Mouse (Mus musculus): ENCODE data around the gene Nox1.

The Nox1 gene

DNA sequence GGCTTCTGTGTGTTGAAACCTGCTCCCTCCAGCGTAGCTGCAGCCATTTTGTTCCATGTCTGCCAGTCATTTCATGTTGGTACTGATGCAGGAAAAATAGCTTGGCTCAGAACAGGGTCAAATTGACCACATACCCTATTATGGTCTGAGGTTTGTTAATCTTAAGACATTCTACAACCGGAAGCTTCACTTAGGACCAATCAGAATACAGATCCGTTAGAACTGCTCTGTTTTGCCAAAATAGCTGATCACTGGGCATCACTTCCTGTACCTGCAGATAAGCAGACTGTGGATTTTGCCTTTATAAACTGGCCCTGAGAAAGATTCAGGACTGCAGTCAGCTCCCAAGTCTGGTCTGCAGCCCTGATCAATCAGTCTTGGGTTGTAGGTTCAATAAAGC lies 93.2 kb downstream of the Nox1 start:
- no peak for DNase-seq (ENCODE audit: low spot score in 2 of 2)

- DNase-seq (ENCODE audit: low spot score in 2 of 2): no peak
These were observed 105.3 kb downstream of the Nox1 start for GRCm38 (mm10) chrX:134116417-134116816.

GRCm38 (mm10) chrX:134111767-134112166 lies 110.0 kb downstream of the Nox1 start:
- no peak for DNase-seq (ENCODE audit: low spot score in 2 of 2)

GRCm38 (mm10) chrX:134102641-134103040 lies 119.1 kb downstream of the Nox1 start:
- DNase-seq (ENCODE audit: low spot score in 2 of 2): peak in 1 of 2 experiments; percentile 30

DNA sequence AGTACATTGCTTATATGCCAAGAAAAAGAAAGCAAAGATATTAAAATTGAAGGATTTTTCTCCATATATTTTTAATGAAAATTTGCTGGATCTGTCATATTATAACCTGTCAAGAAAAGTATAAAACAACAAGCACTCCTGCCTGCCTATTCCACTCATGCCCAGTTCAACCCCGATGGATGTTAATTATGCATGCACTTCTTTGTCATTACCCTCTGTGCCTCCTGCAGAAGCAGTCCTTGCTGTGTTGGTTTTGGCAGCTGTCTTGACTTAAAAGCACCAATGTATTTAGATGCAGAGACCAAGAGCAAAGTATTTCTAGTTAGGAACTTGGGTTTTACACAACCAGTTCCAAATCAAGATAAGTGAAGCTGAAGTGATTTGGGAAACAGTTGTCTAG lies 136.3 kb downstream of the Nox1 start:
- no peak for DNase-seq (ENCODE audit: low spot score in 2 of 2)

GRCm38 (mm10) chrX:134059764-134060163 lies 162.0 kb downstream of the Nox1 start:
- peak in 1 of 2 experiments; percentile 8 for DNase-seq (ENCODE audit: low spot score in 2 of 2)

DNA sequence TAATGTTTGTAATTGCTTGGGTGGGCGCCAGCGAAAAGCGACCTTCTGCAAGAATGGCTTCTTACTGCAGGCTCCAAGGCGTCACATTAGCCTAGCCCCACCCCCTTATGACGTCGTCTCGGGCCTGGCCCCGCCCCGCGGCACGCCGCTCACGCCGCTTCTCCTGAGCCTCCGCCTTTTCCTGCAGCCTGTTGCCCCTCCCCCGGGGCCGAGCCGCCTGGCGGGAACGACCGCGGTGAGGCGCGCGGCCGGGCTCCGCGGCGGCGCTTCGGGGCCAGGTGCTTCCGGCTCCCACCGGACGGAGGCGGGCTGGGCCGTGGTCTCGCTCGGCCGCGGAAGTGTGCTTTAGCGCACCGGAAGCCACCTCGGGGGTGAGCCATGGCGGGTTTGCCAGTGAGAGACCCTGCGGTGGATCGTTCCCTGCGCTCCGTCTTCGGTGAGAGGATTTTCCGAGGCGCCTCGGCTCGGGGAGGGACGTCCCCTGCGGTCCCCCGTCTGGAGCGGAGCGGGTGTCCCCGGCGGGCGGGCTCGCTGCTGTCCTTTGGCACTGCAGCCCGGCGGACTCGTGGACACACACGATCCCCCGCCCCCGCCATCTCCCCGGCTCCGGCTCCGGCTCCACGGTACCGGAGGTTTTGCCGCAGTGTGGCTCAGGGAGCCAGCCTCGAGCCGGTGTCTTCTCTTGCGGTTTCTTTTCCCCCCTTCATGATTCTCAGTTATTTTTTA lies 162.6 kb downstream of the Nox1 start, which contains the start of gene Cstf2:
TSS of gene Cstf2 (plus strand) at position 201 of the 726 bp plus-strand sequence.
- peak; percentile 91 to 96 for DNase-seq (ENCODE audit: low spot score in 2 of 2)

GRCm38 (mm10) chrX:134058040-134058875 lies 163.5 kb downstream of the Nox1 start:
- peak in 1 of 2 experiments; percentile 11 for DNase-seq (ENCODE audit: low spot score in 2 of 2)

DNA sequence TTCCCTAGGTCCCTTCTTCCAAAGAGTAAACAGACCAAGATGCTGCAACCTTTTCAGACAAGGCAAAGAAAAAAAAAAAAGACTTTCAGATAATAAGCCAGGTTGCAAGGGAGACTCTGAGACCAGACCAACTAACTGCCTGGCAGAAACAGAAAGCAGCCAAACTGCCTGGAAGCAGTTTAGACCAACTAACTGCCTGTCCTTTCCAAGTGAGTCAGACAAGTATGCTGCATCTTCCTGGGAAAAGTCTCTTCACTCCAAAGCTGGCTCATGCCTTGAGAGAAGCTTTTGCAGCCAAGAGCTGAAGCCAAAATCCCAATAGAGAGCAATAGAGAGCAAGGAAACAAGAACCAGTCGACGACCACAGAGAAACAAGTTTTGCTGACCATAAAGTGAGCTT lies 164.9 kb downstream of the Nox1 start:
- DNase-seq (ENCODE audit: low spot score in 2 of 2): peak in 1 of 2 experiments; percentile 7

DNA sequence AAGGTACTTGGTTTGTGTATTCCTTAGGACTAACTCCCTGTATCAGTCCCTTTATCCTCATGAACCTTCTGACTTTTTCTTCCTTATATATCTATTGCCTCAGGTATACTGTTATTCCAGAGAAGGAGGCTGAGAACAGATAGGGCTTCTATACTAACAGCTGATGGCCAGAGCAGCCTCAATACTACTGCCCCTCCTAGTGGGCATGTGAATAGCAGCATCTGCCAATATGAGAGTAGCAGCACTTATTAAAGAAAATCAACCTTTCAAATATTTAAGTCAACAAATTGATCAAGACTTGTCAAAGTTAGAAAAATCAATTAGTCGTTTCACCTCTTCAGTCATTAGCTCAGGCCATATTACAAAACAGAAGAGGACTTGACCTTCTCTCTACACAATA lies 172.8 kb downstream of the Nox1 start:
- DNase-seq (ENCODE audit: low spot score in 2 of 2): no peak
